In the genomic region with DNA sequence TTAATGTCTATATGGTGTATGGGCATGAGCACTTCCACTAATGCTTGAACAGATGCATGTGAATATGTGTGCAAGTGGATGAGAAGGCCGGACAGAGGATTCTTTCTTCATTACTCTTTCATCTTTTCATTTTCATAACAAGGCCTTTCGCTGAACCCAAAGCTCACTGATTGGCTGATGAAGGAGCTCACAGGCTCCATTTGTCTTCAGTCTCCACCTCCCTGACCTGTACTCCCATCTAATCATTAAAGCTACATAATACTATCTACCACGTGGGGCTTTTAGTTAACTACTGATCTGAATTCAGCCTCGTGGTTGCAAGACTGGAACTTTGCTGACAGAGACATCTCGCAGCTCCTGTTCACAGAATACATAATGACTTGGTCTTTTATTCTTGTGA, we compare ENCODE assay signal across 20 mouse cellular contexts.
"Had no signal": no experiment of that assay in that cellular context is flagged by ENCODE, and none has a peak within 500 bp of the region (broad histone marks: within the 10 kb centered on the region; RNA-seq: fewer than 3 reads in every experiment).

No protein-coding gene starts in this region.

- H3K9me3 ChIP-seq: limb, embryonic 12.5 days; limb, embryonic 15.5 days; liver, embryonic 12.5 days; liver, embryonic 15.5 days; lung, embryonic 15.5 days; megakaryocyte, embryonic 14.5 days; neural tube, embryonic 12.5 days; neural tube, embryonic 15.5 days had no signal

- H3K36me3 ChIP-seq: limb, embryonic 12.5 days; limb, embryonic 15.5 days; liver, embryonic 12.5 days; liver, embryonic 15.5 days; lung, embryonic 15.5 days; neural tube, embryonic 12.5 days; neural tube, embryonic 15.5 days had no signal

- H3K4me2 ChIP-seq: limb, embryonic 12.5 days; limb, embryonic 15.5 days; liver, embryonic 12.5 days; liver, embryonic 15.5 days; lung, embryonic 15.5 days; neural tube, embryonic 12.5 days; neural tube, embryonic 15.5 days had no signal

- DNase-seq: kidney, adult 18-20 months; kidney, adult 9 months; kidney, postnatal 14 days; kidney, postnatal 4 days; left cerebral cortex, postnatal 4 days; lung, adult 18-20 months; lung, postnatal 10 days; lung, postnatal 36 days; midbrain, embryonic 14.5 days; thymus, adult 18-20 months; thymus, postnatal 14 days; thymus, postnatal 4 days had no signal

- H3K4me3 ChIP-seq: limb, embryonic 12.5 days; limb, embryonic 15.5 days; liver, embryonic 12.5 days; liver, embryonic 15.5 days; lung, embryonic 15.5 days; megakaryocyte, embryonic 14.5 days; neural tube, embryonic 12.5 days; neural tube, embryonic 15.5 days had no signal

- H3K9ac ChIP-seq: limb, embryonic 12.5 days; limb, embryonic 15.5 days; liver, embryonic 12.5 days; liver, embryonic 15.5 days; lung, embryonic 15.5 days; neural tube, embryonic 12.5 days; neural tube, embryonic 15.5 days had no signal

- H3K4me1 ChIP-seq: limb, embryonic 15.5 days; liver, embryonic 12.5 days; liver, embryonic 15.5 days; megakaryocyte, embryonic 14.5 days; neural tube, embryonic 12.5 days; neural tube, embryonic 15.5 days had no signal

- ATAC-seq: liver, embryonic 12.5 days had no signal

- H3K27me3 ChIP-seq: limb, embryonic 12.5 days; limb, embryonic 15.5 days; liver, embryonic 12.5 days; liver, embryonic 15.5 days; lung, embryonic 15.5 days; megakaryocyte, embryonic 14.5 days; neural tube, embryonic 12.5 days; neural tube, embryonic 15.5 days had no signal

- H3K27ac ChIP-seq: limb, embryonic 12.5 days; limb, embryonic 15.5 days; liver, embryonic 12.5 days; liver, embryonic 15.5 days; lung, embryonic 15.5 days; neural tube, embryonic 12.5 days; neural tube, embryonic 15.5 days had no signal
